Mouse (Mus musculus): ENCODE measurements around the gene Spg21.

Spg21 gene

DNA sequence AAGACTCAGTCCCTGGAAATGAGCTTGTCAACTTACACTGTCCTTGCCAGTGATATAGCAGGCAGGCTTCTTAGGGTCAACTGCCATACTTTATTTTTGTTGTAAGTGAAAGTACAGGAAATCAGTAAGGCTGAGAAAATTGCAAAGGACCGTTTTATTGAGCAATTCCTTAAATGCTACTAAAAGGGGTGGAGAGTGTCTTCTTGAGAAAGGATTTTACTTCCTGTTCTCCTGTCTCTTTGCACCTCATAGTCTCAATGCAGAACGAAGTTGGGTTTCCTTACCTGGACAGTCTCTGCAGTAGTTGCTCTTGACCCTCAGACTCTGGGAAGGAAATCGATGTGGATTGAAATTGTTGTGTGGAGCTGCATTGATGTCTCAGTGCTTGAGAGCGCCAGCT is 12.0 kb downstream of the Spg21 start:
- no peak for DNase-seq (ENCODE audit: low spot score in 2 of 2)

GRCm38 (mm10) chr9:65479158-65479557 is 18.4 kb downstream of the Spg21 start:
- no peak for DNase-seq (ENCODE audit: low spot score in 2 of 2)

- DNase-seq (ENCODE audit: low spot score in 2 of 2): no peak
Measured at GRCm38 (mm10) chr9:65480071-65480470, 19.3 kb downstream of the Spg21 start.

- no peak for DNase-seq (ENCODE audit: low spot score in 2 of 2)
Measured at GRCm38 (mm10) chr9:65491476-65491875, 30.7 kb downstream of the Spg21 start.

DNA sequence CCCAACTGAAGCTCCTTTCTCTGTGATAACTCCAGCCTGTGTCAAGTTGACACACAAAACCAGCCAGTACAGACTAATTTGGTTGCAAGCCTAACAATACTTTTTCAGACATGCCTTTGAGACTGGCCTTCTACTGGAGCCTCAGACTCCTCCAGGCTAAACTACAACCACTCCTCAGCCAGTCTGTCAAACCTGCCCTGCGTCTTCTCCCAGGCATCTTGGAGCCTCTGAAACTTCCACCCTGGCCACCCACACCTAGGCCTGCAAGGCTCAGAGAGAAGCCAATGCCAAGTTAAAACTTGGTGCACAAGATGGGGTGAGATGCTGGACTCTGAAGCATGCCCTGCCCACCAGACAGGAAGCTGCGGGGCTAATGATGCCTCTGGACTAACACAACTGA is 31.6 kb downstream of the Spg21 start:
- no peak for DNase-seq (ENCODE audit: low spot score in 2 of 2)

DNA sequence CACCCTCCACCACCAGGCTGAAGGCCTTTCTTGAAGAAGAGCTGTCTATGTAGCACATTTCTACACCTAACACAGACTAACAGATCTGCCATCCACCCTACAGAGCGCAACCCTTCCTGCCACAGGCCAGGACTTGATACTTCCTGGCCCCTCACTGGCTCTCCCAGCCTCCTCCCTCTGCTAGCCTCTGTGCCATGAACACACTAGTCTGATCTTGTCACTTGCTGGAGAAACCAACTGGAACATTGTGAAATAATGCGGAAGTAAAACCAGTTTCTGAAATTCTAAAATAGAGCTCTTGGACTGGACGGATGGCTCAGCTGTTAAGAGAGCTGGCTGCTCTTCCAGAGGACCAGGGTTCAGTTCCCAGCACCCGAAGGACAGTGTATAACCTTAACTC is 32.1 kb downstream of the Spg21 start:
- DNase-seq (ENCODE audit: low spot score in 2 of 2): no peak

DNA sequence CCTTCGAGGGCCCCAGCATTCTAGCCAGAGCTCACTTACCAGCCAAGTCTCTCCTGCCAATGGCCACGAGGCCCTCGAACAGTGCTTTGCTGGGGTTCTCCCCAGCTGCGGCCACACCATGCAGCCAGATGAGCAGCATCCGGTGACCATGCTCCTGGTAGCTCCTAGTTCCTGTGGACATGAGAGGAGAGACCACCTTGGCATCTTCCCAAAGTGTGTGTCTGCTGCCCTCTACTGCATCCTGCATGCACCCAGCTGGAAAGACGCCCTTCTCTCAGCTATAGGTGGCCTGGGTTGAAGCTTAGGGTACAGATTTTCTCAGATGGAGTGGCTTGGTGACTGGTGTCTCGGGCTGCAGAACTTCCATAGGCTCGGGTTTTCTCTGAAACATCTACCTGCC is 41.4 kb downstream of the Spg21 start:
- DNase-seq (ENCODE audit: low spot score in 2 of 2): no peak

- DNase-seq (ENCODE audit: low spot score in 2 of 2): no peak
Measured at GRCm38 (mm10) chr9:65502721-65503505, 42.2 kb downstream of the Spg21 start.

DNA sequence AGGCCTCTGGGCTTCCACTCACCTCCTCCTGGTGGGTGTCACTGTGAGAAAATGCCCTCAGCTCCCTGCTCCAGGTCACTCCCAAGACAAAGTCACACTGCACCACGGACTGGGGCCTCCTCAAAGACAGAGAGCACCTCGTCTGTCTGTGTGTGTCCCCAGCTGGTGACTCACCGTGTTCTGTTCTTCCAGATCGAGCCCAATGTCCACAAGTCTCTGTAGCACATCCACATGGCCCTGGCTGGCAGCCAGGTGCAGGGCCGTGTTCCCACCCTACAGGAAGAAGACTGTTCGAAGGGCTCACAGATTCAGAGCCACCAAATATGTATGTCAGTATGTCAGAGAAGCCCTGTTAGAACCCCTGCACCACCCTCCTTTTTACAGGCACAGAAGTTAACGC is 47.7 kb downstream of the Spg21 start:
- DNase-seq (ENCODE audit: low spot score in 2 of 2): no peak

DNA sequence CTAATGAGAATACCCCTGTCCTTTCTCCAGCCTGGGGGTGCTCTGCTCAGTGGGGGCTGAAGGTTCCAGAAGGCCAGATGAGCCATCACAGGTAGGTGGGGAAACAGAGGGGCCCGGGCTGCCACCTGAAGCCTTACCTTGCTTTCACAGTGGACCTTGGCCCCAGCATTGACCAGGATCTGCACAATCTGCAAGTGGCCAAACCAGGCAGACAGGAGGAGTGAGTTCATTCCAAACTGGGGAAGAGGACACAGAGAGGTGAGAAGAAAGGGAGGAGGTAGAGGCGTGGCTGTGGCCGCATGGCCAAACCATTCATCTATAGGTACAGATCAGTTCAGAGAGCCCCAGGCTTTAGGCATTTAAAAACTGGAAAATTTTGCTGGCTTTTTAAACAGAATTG is 51.8 kb downstream of the Spg21 start:
- DNase-seq (ENCODE audit: low spot score in 2 of 2): no peak

DNA sequence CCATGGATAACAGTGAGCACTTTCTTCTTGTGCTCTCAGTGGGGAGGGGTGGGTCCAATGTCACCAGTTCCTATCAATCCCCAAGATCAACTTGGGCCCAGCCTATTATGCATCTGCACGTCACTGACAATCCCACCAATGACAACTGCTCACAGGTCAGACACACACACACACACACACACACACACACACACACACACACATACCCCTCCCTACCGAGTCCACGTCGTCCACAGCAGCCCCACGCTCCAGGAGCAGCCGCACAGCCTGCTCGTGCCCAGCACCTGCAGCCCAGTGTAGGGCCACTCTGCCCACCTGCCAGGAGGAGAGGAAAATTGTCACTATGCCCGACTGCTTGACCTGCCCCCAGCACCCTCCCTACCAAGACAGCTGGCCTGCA is 53.7 kb downstream of the Spg21 start:
- DNase-seq (ENCODE audit: low spot score in 2 of 2): no peak

- no peak for DNase-seq (ENCODE audit: low spot score in 2 of 2)
Measured at GRCm38 (mm10) chr9:65514851-65515261, 54.1 kb downstream of the Spg21 start.

GRCm38 (mm10) chr9:65519807-65520504 is 59.2 kb downstream of the Spg21 start, which contains the start of gene Ankdd1a:
Ankdd1a (minus strand) TSS chr9:65520193.
- no peak for DNase-seq (ENCODE audit: low spot score in 2 of 2)

GRCm38 (mm10) chr9:65520505-65520876 is 59.7 kb downstream of the Spg21 start:
- DNase-seq (ENCODE audit: low spot score in 2 of 2): no peak

- DNase-seq (ENCODE audit: low spot score in 2 of 2): peak; percentile 77 to 84
Measured at GRCm38 (mm10) chr9:65523611-65524364, 63.0 kb downstream of the Spg21 start.

GRCm38 (mm10) chr9:65525445-65526195 is 64.9 kb downstream of the Spg21 start:
- no peak for DNase-seq (ENCODE audit: low spot score in 2 of 2)

- DNase-seq (ENCODE audit: low spot score in 2 of 2): peak; percentile 59 to 69
Measured at GRCm38 (mm10) chr9:65528417-65529038, 67.8 kb downstream of the Spg21 start.

DNA sequence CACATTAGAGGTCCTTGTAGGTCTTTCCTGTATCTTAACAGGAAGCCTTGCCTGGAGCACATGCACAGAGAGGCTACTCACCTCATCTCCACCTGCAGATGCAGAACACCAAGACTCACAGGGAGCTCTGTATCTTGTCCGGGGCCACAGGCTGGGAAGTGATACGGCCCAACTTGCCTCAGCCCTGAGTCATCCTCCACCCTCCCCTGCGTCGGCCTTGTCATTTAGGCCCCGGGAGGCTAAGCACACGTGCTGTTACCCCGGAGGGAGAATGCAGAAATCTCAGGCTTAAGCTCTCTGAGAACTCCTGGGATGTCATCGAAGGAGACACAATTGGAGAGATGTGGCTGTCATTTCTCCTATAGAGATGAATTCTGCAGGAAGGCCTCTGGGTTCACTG is 68.9 kb downstream of the Spg21 start:
- DNase-seq (ENCODE audit: low spot score in 2 of 2): peak; percentile 50 to 67

GRCm38 (mm10) chr9:65531283-65531682 is 70.5 kb downstream of the Spg21 start:
- no peak for DNase-seq (ENCODE audit: low spot score in 2 of 2)

- no peak for DNase-seq (ENCODE audit: low spot score in 2 of 2)
Measured at GRCm38 (mm10) chr9:65532986-65533385, 72.2 kb downstream of the Spg21 start.

DNA sequence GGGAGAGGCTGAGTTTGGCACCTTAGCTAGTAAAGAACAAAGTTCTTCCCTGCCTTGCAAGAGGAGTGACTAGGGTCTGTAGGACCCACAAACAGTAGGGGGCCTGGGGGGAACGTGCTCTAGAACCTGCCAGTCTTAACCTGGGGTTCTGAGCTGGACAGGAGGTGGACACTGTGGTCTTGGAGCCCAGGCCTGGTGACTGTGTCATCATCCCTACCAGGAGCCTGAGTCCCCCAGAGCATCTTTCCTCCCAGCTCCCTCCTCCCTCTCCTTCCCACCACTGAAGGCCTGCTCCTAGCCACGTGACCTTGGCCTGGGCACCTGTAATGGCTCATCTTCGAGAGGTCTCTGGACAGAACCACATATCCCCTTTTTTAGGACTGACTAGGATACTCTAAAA is 73.4 kb downstream of the Spg21 start:
- no peak for DNase-seq (ENCODE audit: low spot score in 2 of 2)
